Mouse (Mus musculus) frontal cortex, postnatal 14 days (tissue): ENCODE results near the gene Ren1.
"Not testable (repeated sequence)": the region's sequence is repeated elsewhere in the genome, so short reads cannot be mapped to it uniquely, and the experiment has no call there.

Experiments
- DNase-seq, 2 experiments: peaks; one replicate each; pipeline ENCODE4 v3.0.0; 2022; ENCODE audit warnings: low spot score in 2 of 2

Gene Ren1

GRCm38 (mm10) chr1:133350210-133350609 lies at the start of gene Ren1:
TSS of gene Ren1 (plus strand) at chr1:133350510.
- DNase-seq, result no peak

DNA sequence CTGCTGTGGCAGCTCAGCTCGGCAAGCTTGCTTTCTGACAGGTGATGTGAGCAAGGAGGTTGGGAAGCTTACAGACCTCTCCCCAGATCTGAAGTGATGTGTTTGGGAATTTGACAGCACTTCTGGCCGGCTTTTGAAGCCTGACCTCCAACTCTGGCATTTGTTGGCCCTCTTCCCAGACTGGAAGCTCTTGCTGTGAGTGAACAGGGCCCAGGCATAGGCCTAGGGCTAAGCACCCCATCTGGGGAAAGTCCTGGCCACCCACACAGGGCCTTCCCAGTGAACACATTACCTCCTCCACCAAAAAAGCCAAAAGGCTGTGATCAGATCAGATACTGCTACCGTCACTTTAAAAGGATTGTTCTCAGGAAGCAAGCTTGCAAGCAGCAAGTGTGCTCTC lies 47.8 kb upstream of the Ren1 start:
- no peak for DNase-seq

DNA sequence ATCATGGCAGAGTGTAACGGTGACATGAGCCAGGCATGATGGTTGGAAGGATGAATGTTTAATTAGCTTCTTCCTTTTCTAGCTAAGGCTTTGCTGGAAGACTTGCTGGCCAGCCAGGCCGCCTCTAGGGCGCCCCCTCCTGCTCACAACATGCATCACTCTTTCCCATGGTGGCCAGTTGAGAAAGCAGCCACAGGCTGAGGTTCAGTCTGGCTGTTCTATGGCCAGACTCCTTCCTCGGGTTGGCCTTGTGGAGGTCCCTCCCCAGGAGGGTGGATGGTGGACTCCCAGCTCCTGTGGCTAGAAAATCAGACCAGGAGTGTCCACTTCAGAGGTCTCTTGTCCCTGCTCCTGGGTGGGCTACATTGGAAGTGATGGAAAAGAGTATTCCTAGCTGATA lies 43.5 kb upstream of the Ren1 start:
- DNase-seq, result peak in 1 of 2 experiments; percentile 66

- DNase-seq, result peak in 1 of 2 experiments; percentile 33
Observed at GRCm38 (mm10) chr1:133307318-133307717, 43.0 kb upstream of the Ren1 start.

- no peak for DNase-seq
Observed at GRCm38 (mm10) chr1:133309652-133310267, 40.5 kb upstream of the Ren1 start, which contains the start of gene Golt1a. TSS of gene Golt1a (plus strand) at chr1:133309800.

DNA sequence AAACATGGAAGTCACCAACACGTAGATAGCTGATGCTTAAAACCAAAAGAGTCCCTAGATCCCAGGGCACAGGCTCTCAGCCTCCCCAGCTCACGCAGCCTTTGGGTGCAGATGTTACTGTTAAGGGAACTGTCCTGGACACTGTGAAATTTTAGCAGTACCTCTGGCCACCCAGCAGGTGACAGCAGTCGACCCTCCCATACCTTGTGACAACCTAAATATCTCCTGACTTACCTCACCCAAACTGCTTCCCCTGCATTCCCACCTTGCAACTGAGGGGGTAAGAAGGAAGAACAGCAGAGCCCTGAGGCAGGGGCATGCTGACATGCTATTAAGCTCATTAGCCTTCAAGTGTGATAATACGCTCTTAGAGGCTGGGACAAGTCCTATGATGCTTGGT lies 39.1 kb upstream of the Ren1 start:
- DNase-seq, result no peak

- DNase-seq, result peak; percentile 73 to 81
Observed at GRCm38 (mm10) chr1:133311946-133312345, 38.4 kb upstream of the Ren1 start.

- DNase-seq, result peak in 1 of 2 experiments; percentile 40
Observed at GRCm38 (mm10) chr1:133314364-133314763, 35.9 kb upstream of the Ren1 start.

- no peak for DNase-seq
Observed at GRCm38 (mm10) chr1:133315775-133316174, 34.5 kb upstream of the Ren1 start.

DNA sequence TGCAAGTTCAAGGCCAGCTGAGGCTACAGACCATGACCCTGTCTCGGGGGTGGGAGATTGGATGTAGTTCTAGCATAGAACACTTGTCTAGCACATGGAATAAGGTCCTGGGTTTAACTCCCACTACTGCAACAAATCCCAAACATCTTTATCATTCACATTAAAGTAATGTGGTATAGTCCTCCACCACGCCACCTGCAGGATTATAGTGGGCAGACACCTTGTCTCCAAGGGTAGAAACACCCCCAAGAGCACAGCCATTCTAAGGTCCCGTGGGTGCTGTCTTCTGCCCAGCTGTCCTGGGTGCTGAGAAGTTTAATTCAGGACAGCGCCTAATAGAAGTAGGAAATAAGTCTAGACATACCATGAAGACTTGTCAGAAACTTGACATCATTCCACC lies 33.7 kb upstream of the Ren1 start:
- DNase-seq, result no peak

DNA sequence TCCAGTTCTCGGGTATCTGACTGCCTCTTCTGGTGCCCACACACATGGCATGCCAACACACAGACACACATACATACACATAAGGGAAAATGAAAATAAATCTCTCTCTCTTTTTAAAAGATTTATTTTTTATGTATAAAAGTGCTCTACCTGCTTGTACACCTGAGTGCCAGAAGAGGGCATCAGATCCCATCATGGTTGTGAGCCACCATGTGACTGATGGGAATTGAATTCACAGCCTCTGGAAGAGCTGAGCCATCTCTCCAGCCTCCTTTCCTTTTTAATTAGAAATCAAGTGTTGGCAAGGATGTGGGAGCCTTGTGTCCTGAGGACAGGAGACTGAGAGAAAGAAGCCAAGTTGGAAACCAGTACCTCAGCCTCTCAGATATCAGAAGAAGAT lies 33.2 kb upstream of the Ren1 start:
- no peak for DNase-seq

DNA sequence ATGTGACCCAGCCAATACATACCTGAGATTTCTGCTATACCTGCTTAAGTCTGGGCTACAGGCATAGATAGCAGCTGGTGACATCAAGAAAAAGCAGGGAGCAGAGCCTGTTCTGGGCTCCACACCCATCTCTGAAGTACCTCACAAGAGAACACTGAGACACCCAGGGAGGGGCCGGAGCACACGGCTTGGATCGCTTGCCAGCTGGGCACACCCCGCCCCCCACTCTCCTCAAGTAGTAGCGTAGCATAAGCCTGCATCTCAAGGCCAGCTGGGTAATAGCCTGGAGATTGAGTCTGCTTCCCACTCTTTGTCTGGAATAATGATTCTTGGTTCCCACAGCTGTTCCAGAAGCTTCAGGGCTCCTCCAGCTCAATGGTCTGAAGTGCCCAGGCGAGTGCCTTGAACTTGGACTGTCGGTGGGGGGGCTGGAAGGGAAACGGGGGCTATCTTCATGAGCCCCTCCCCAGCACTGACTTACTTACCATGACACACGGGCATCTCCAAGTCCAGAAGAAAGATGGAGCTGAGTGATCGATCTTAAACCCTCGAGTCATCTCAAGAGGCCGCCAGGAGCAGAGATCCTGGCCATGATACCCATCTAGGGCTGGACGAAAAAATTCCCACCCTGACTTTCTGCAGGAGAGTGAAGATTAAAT lies 28.9 kb upstream of the Ren1 start, which contains the start of gene Kiss1:
TSS of gene Kiss1 (plus strand) at position 609 of the 659 bp plus-strand sequence.
- DNase-seq, result no peak

- no peak for DNase-seq
Observed at GRCm38 (mm10) chr1:133323333-133323732, 27.0 kb upstream of the Ren1 start.

- no peak for DNase-seq
Observed at GRCm38 (mm10) chr1:133325951-133326350, 24.4 kb upstream of the Ren1 start.

DNA sequence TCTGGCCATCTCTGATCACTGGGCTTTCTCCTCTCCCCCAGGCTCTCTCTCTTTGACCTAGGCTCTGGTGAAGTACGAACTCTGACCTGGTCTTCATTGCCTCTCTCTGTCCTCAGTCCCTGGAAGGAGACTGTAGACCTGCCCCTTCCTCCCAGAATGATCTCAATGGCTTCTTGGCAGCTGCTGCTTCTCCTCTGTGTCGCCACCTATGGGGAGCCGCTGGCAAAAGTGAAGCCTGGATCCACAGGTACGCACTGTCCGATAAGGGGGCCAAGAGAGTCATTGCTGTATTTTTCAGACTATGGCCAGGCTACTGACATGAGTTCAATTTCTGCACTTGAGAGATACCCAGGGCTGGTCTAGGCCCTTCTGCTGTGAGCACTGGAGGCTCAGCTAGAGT lies 23.2 kb upstream of the Ren1 start:
- no peak for DNase-seq

DNA sequence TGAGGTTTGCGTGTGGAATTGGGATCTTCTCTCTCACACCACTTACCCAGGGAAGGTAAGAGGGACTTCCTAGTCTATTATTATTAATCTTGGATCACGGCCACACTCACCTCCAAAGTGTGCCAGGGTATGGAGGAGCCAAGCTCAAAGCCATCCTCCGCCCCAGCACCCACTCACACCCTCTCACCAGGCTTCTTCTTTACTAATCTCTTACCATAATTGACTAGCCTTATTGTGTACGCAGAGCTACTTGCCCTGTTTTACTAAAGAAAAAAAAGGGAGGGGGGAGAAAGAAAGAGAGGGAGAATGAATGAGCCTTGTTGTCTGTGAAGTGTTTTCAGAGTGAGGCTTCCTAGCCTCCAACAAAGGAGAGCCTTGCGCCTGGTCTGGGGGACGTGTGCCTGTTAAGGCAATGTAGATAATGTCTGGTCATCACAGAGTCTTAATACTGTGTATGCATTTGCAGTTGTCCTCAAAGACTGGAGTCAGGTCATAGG lies 22.0 kb upstream of the Ren1 start:
- no peak for DNase-seq

- DNase-seq, result no peak
Observed at GRCm38 (mm10) chr1:133328896-133329637, 21.2 kb upstream of the Ren1 start.

DNA sequence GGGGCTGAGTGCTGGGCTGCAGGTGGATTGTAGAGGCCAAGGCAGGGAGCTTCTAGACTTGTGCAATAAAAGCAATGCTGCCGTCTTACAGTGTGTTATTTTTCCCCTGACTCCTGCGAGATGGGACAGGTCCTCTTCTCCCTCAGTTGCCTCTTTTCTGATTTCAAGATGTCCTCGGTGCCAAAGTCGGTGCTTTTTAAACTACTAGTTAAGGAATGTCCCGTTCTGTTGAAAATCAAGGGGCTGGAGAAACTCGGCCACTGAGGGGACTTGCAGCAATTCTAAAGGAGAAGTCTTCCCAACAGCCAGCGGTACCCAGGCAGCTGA lies 20.7 kb upstream of the Ren1 start:
- DNase-seq, result no peak

DNA sequence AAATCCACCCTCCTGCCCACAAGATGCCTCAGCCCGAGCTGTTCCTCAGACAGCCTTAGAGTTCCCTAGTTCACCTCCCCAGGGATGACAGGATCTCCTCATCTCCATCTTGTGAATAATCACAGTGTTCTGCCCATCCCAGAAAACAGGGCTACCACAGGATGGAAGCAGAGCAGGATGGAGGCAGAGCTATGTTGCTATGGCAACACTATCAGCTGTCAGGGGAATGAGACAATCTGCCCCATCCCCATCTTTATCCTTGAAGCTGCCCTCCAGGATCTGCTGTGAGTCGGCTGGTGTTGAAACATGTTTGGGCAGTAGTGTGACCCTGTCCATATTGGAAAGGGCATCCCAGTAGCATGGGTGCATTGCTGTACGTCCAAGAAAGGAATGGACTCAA lies 19.2 kb upstream of the Ren1 start:
- no peak for DNase-seq

DNA sequence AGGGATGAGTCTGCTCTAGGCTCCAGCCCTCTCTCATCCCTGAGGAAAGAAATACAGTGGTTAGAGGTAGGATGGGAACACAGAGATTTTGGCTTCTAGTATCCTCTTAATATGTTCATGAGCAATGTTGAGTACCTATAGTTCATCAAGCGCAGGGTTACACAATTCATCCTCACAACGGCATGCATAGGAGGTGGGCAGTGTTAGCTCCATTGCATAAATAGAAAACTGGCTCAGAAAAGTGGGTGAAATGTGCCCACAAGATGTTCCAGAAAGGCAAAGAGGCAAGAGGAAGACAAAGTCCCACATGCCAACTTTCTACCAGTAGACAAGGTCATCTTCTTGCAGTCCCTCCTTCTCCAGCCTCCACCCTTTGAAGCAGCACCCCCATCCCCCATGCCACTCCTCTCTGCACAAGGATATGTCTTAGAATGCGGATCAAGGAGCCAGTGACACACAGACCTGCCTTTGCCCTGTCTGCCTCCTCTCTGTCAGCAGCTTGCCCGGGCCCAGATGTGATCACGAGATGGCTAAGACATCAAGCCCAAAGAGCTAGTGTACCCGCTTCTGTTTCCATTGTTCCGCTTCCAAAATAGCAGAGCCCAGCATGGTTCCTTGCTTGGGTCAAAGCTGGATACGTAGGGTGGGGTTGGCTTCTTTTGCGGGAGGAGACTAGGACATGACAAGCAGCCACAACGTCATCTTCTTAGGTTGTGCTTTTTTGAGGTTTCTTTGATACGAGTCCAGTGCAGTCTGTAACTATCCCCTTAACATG lies 17.5 kb upstream of the Ren1 start:
- DNase-seq, result no peak

- DNase-seq, result no peak
Observed at GRCm38 (mm10) chr1:133333937-133334336, 16.4 kb upstream of the Ren1 start.

GRCm38 (mm10) chr1:133340403-133340802 lies 9.9 kb upstream of the Ren1 start:
- DNase-seq, result not testable (repeated sequence)
